Mouse (Mus musculus): ENCODE measurements around the gene Tas2r126. TPM values are rescaled to one million over a fixed set of nuclear protein-coding genes. Genes with fewer than 3 reads are reported as not detected.
"Not testable (repeated sequence)": the region's sequence is repeated elsewhere in the genome, so short reads cannot be mapped to it uniquely, and the experiment has no call there.

Gene Tas2r126
- polyA plus RNA-seq, 1 experiment from 2014 or later: not detected

GRCm38 (mm10) chr6:42447381-42447780 lies 13.0 kb downstream of the Tas2r126 start:
- WGBS: 81% methylated on average over 2 of the region's 2 CpGs
- H3K36me3 ChIP-seq (ENCODE audit: control insufficient read depth, insufficient read depth, low read length): no peaks in the 10 kb centered on the region
- H3K4me1 ChIP-seq (replicated peaks; ENCODE audit: control insufficient read depth, insufficient read depth, low read length): no peaks in the 10 kb centered on the region
- DNase-seq (ENCODE audit: low spot score) (no peak), ATAC-seq (replicated peaks; ENCODE audit: low FRiP score, low TSS enrichment, low read depth) (no peak)
- H3K9ac ChIP-seq (ENCODE audit: low read length): no peak overlapping the region
- H3K27ac ChIP-seq (ENCODE audit: low read depth): no peak overlapping the region
- no peak overlapping the region for H3K4me2 ChIP-seq (ENCODE audit: low read length)
- H3K4me3 ChIP-seq (ENCODE audit: low read depth, low read length): no peak overlapping the region
- no peaks in the 10 kb centered on the region for H3K9me3 ChIP-seq (ENCODE audit: control insufficient read depth, low read length)
- no peaks in the 10 kb centered on the region for H3K27me3 ChIP-seq (replicated peaks; ENCODE audit: control insufficient read depth, insufficient read depth, low read length)

DNA sequence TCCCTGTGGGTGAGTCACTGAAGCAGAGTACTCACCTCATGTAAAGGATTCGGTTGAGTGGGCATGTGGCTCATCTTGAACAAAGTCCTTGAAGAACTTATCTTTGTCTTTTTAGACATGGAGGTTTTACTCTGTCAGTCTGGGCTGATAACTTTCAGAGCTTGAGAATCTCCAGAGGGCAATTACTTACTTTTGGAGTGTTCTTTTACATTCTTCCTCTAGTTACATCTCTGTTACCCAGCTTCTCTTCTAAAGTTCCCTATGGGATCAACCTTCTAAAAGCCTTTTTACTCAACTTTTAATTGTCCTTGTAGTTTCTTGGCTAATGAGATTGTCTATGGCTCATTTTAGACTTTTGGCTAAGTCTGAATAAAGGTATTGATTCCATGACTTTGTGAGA lies 30.8 kb downstream of the Tas2r126 start, which contains the start of gene Olfr458:
Gene Olfr458 (minus strand): TSS at position 101 of the 400 bp plus-strand sequence.
- no peak within 1 kb of the TSS for H3K9ac ChIP-seq (ENCODE audit: low read length)
- no peak within 1 kb of the TSS for H3K4me3 ChIP-seq (ENCODE audit: low read depth, low read length)
- DNase-seq (ENCODE audit: low spot score) (no peak), ATAC-seq (replicated peaks; ENCODE audit: low FRiP score, low TSS enrichment, low read depth) (no peak)
- no peaks in the 10 kb centered on the region for H3K9me3 ChIP-seq (ENCODE audit: control insufficient read depth, low read length)
- no peak within 1 kb of the TSS for H3K4me2 ChIP-seq (ENCODE audit: low read length)
- no peaks in the 10 kb centered on the region for H3K4me1 ChIP-seq (replicated peaks; ENCODE audit: control insufficient read depth, insufficient read depth, low read length)
- H3K36me3 ChIP-seq (ENCODE audit: control insufficient read depth, insufficient read depth, low read length): no peaks in the 10 kb centered on the region
- H3K27ac ChIP-seq (ENCODE audit: low read depth): no peak within 1 kb of the TSS
- WGBS: 74% methylated on average over 1 of the region's 1 CpGs
- no peaks in the 10 kb centered on the region for H3K27me3 ChIP-seq (replicated peaks; ENCODE audit: control insufficient read depth, insufficient read depth, low read length)

GRCm38 (mm10) chr6:42470542-42470941 lies 36.2 kb downstream of the Tas2r126 start:
- 90% methylated on average over 4 of the region's 4 CpGs for WGBS
- DNase-seq (ENCODE audit: low spot score) (no peak), ATAC-seq (replicated peaks; ENCODE audit: low FRiP score, low TSS enrichment, low read depth) (no peak)
- Histone ChIP-seq H3K4me1 (replicated peaks; ENCODE audit: control insufficient read depth, insufficient read depth, low read length) (no peaks in the 10 kb centered on the region), H3K36me3 (ENCODE audit: control insufficient read depth, insufficient read depth, low read length) (no peaks in the 10 kb centered on the region), H3K4me3 (ENCODE audit: low read depth, low read length) (no peak overlapping the region), H3K9me3 (ENCODE audit: control insufficient read depth, low read length) (no peaks in the 10 kb centered on the region), H3K27me3 (replicated peaks; ENCODE audit: control insufficient read depth, insufficient read depth, low read length) (no peaks in the 10 kb centered on the region), H3K4me2 (ENCODE audit: low read length) (no peak overlapping the region), H3K27ac (ENCODE audit: low read depth) (no peak overlapping the region), H3K9ac (ENCODE audit: low read length) (no peak overlapping the region)

DNA sequence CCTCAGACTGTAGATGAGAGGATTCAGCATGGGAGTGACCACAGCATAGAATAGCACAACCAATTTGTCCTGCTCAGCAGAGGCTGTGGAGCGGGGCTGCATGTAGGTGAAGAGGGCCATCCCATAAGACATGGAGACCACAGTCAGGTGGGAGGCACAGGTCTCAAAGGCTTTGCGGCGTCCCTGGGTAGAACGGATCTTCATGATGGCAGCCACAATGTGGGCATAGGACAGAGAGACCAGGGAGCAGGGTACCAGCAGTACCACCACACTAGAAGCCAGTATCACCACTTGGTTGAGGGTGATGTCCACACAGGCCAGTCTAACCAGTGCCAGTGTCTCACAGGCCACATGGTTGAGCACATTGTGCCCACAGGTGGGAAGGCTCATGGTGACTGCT lies 37.0 kb downstream of the Tas2r126 start:
- H3K4me1 ChIP-seq (replicated peaks; ENCODE audit: control insufficient read depth, insufficient read depth, low read length); H3K9me3 ChIP-seq (ENCODE audit: control insufficient read depth, low read length); ATAC-seq (replicated peaks; ENCODE audit: low FRiP score, low TSS enrichment, low read depth); H3K27ac ChIP-seq (ENCODE audit: low read depth); H3K4me3 ChIP-seq (ENCODE audit: low read depth, low read length); H3K27me3 ChIP-seq (replicated peaks; ENCODE audit: control insufficient read depth, insufficient read depth, low read length); H3K4me2 ChIP-seq (ENCODE audit: low read length); H3K36me3 ChIP-seq (ENCODE audit: control insufficient read depth, insufficient read depth, low read length); DNase-seq (ENCODE audit: low spot score); H3K9ac ChIP-seq (ENCODE audit: low read length): not testable (repeated sequence)
- 91% methylated on average over 4 of the region's 4 CpGs for WGBS

- no peak within 1 kb of the TSS for H3K4me3 ChIP-seq (ENCODE audit: low read depth, low read length)
- WGBS: 56% methylated on average over 1 of the region's 1 CpGs
- no peak within 1 kb of the TSS for H3K4me2 ChIP-seq (ENCODE audit: low read length)
- no peak within 1 kb of the TSS for H3K9ac ChIP-seq (ENCODE audit: low read length)
- H3K27ac ChIP-seq (ENCODE audit: low read depth): no peak within 1 kb of the TSS
- H3K27me3 ChIP-seq (replicated peaks; ENCODE audit: control insufficient read depth, insufficient read depth, low read length): no peaks in the 10 kb centered on the region
- no peaks in the 10 kb centered on the region for H3K4me1 ChIP-seq (replicated peaks; ENCODE audit: control insufficient read depth, insufficient read depth, low read length)
- H3K36me3 ChIP-seq (ENCODE audit: control insufficient read depth, insufficient read depth, low read length): no peaks in the 10 kb centered on the region
- no peak for ATAC-seq (replicated peaks; ENCODE audit: low FRiP score, low TSS enrichment, low read depth)
- H3K9me3 ChIP-seq (ENCODE audit: control insufficient read depth, low read length): no peaks in the 10 kb centered on the region
- DNase-seq (ENCODE audit: low spot score): no peak
Observed at GRCm38 (mm10) chr6:42476235-42476634, 41.9 kb downstream of the Tas2r126 start, which contains the start of gene Olfr457. Olfr457 (minus strand) TSS chr6:42476335.

- Histone ChIP-seq H3K36me3 (ENCODE audit: control insufficient read depth, insufficient read depth, low read length) (no peaks in the 10 kb centered on the region), H3K27ac (ENCODE audit: low read depth) (no peak overlapping the region), H3K4me3 (ENCODE audit: low read depth, low read length) (no peak overlapping the region), H3K4me1 (replicated peaks; ENCODE audit: control insufficient read depth, insufficient read depth, low read length) (no peaks in the 10 kb centered on the region), H3K9me3 (ENCODE audit: control insufficient read depth, low read length) (no peaks in the 10 kb centered on the region), H3K27me3 (replicated peaks; ENCODE audit: control insufficient read depth, insufficient read depth, low read length) (no peaks in the 10 kb centered on the region), H3K9ac (ENCODE audit: low read length) (no peak overlapping the region), H3K4me2 (ENCODE audit: low read length) (no peak overlapping the region)
- no peak for DNase-seq (ENCODE audit: low spot score)
- ATAC-seq (replicated peaks; ENCODE audit: low FRiP score, low TSS enrichment, low read depth): no peak
Observed at GRCm38 (mm10) chr6:42484633-42485032, 50.3 kb downstream of the Tas2r126 start.

Other genes starting within 250 kb of the Tas2r126 start
- gene Tas2r144, start 219.2 kb upstream of the Tas2r126 start, polyA plus RNA-seq (2014; fragmentation: Nextera tagmentation; extraction: Ambion mirVana): not detected in 2 replicates
- gene Gstk1, start 188.6 kb upstream of the Tas2r126 start, polyA plus RNA-seq (2014; fragmentation: Nextera tagmentation; extraction: Ambion mirVana): 22.1 and 29.0 TPM in 2 replicates
- gene Tmem139, start 172.6 kb upstream of the Tas2r126 start, polyA plus RNA-seq (2014; fragmentation: Nextera tagmentation; extraction: Ambion mirVana): 1.3 and 2.8 TPM in 2 replicates
- gene Casp2, start 169.6 kb upstream of the Tas2r126 start, polyA plus RNA-seq (2014; fragmentation: Nextera tagmentation; extraction: Ambion mirVana): 53.0 and 59.5 TPM in 2 replicates
- 0.12 and 0.22 TPM in 2 replicates for gene Clcn1, start 147.8 kb upstream of the Tas2r126 start, polyA plus RNA-seq (2014; fragmentation: Nextera tagmentation; extraction: Ambion mirVana)
- 0.30 and 0.32 TPM in 2 replicates for gene Fam131b, start 109.9 kb upstream of the Tas2r126 start, polyA plus RNA-seq (2014; fragmentation: Nextera tagmentation; extraction: Ambion mirVana)
- 112 and 115 TPM in 2 replicates for gene Zyx, start 84.9 kb upstream of the Tas2r126 start, polyA plus RNA-seq (2014; fragmentation: Nextera tagmentation; extraction: Ambion mirVana)
- 2.5 and 2.6 TPM in 2 replicates for gene Epha1, start 61.3 kb upstream of the Tas2r126 start, polyA plus RNA-seq (2014; fragmentation: Nextera tagmentation; extraction: Ambion mirVana)
- gene Tas2r143, start 34.3 kb upstream of the Tas2r126 start, polyA plus RNA-seq (2014; fragmentation: Nextera tagmentation; extraction: Ambion mirVana): not detected in 2 replicates
- gene Tas2r135, start 29.1 kb upstream of the Tas2r126 start, polyA plus RNA-seq (2014; fragmentation: Nextera tagmentation; extraction: Ambion mirVana): 0.16 TPM in 1 of 2 replicates, not detected in the other
- gene Olfr458, start 30.7 kb downstream of the Tas2r126 start, polyA plus RNA-seq (2014; fragmentation: Nextera tagmentation; extraction: Ambion mirVana): not detected in 2 replicates
- not detected in 2 replicates for gene Olfr457, start 41.8 kb downstream of the Tas2r126 start, polyA plus RNA-seq (2014; fragmentation: Nextera tagmentation; extraction: Ambion mirVana)
- not detected in 2 replicates for gene Olfr456, start 52.7 kb downstream of the Tas2r126 start, polyA plus RNA-seq (2014; fragmentation: Nextera tagmentation; extraction: Ambion mirVana)
- gene Olfr455, start 113.1 kb downstream of the Tas2r126 start, polyA plus RNA-seq (2014; fragmentation: Nextera tagmentation; extraction: Ambion mirVana): not detected in 2 replicates
- gene Tcaf3, start 163.2 kb downstream of the Tas2r126 start, polyA plus RNA-seq (2014; fragmentation: Nextera tagmentation; extraction: Ambion mirVana): not detected in 2 replicates
- gene Tcaf2, start 210.7 kb downstream of the Tas2r126 start, polyA plus RNA-seq (2014; fragmentation: Nextera tagmentation; extraction: Ambion mirVana): 3.4 and 3.5 TPM in 2 replicates

Measured in intestine, embryonic 14.5 days (tissue).